Mouse (Mus musculus): ENCODE results near the gene Gm20521.

- TF ChIP-seq CTCF (IDR thresholded peaks at IDR 0.05; ENCODE audit: low read depth) (no peak), EP300 (IDR thresholded peaks at IDR 0.05; ENCODE audit: low read depth) (no peak)
Measured at GRCm38 (mm10) chr14:54868026-54868425, 15.2 kb upstream of the Gm20521 start.

All from liver, postnatal 0 days (tissue).